Mouse (Mus musculus) gastrocnemius, postnatal 10 days (tissue): ENCODE measurements around the gene Usp9x. TPM values are rescaled to one million over a fixed set of nuclear protein-coding genes. Genes with fewer than 3 reads are reported as not detected.

ENCODE experiments used
- DNase-seq: peaks from one replicate; pipeline ENCODE4 v3.0.0; 2021; ENCODE audit warnings: mixed read lengths
- total RNA-seq, 2 experiments: library from RNA; stranded (reverse); gene quantifications; 2 replicates each; pipeline ENCODE4 v1.2.3; 2021

Gene Usp9x
- total RNA-seq, 2 experiments from 2014 or later = 147 to 155 TPM

GRCm38 (mm10) chrX:13072461-13072982 lies 1.2 kb downstream of the Usp9x start:
- DNase-seq = peak; percentile 71

- no peak for DNase-seq
Measured at GRCm38 (mm10) chrX:13085621-13086020, 14.3 kb downstream of the Usp9x start.

GRCm38 (mm10) chrX:13096985-13097384 lies 25.7 kb downstream of the Usp9x start:
- DNase-seq = no peak

GRCm38 (mm10) chrX:13206514-13206913 lies 135.2 kb downstream of the Usp9x start:
- peak; percentile 12 for DNase-seq

GRCm38 (mm10) chrX:13207512-13208341 lies 136.4 kb downstream of the Usp9x start:
- DNase-seq = peak; percentile 80

GRCm38 (mm10) chrX:13208404-13208803 lies 137.1 kb downstream of the Usp9x start:
- DNase-seq = no peak

- DNase-seq = no peak
Measured at GRCm38 (mm10) chrX:13214275-13214674, 143.0 kb downstream of the Usp9x start.

Other genes starting within 250 kb of the Usp9x start
- 100 to 1,000 TPM; 102 to 147 TPM for gene Ddx3x, start 209.5 kb downstream of the Usp9x start, total RNA-seq